Mouse (Mus musculus) CH12.LX (cell line): Measurements from ENCODE around the gene Dpp4. TPM values are rescaled to one million over a fixed set of nuclear protein-coding genes. Genes with fewer than 3 reads are reported as not detected.

Experiments used
- DNase-seq: peaks from one replicate; pipeline ENCODE4 v3.0.0-alpha.2; 2013; ENCODE audit errors: extremely low read depth
- H3K27ac ChIP-seq: 2 replicates; pipeline ENCODE4 v1.5.1; 2012; ENCODE audit warnings: low read depth, mild to moderate bottlenecking, control low read depth, moderate library complexity; ENCODE audit not compliant: insufficient read depth
- H3K27me3 ChIP-seq: replicated peaks from 2 replicates; pipeline ENCODE3; 2012; ENCODE audit warnings: inconsistent platforms
- H3K36me3 ChIP-seq, 2 experiments: replicated peaks in 1 of 2; 2 replicates each; pipeline versions ENCODE3 to v1.6.1; 2012; ENCODE audit warnings: inconsistent platforms in 1 of 2, low read length in 1 of 2, mild to moderate bottlenecking in 1 of 2, mixed read lengths in 1 of 2, moderate library complexity in 1 of 2; ENCODE audit not compliant: control insufficient read depth in 1 of 2, insufficient read depth in 1 of 2
- H3K4me1 ChIP-seq, 2 experiments: 2 replicates each; pipeline ENCODE4 v1.6.1; 2012; ENCODE audit warnings: inconsistent platforms in 1 of 2, moderate library complexity in 1 of 2; ENCODE audit not compliant: insufficient read depth in 2 of 2, control insufficient read depth in 1 of 2
- H3K4me2 ChIP-seq: 2 replicates; pipeline ENCODE4 v1.6.1; 2012; ENCODE audit warnings: low read depth, mild to moderate bottlenecking, control low read depth; ENCODE audit not compliant: poor library complexity, insufficient read depth, severe bottlenecking
- H3K4me3 ChIP-seq, 3 experiments: fragments of 150-350 bp in 1 of 3; sonication (generic) in 1 of 3; replicated peaks in 1 of 3; 2 replicates each; pipeline versions ENCODE3 to v1.5.1; 2011 to 2012; ENCODE audit warnings: low read depth in 2 of 3, low read length in 2 of 3, mild to moderate bottlenecking in 2 of 3, moderate library complexity in 2 of 3, control low read depth in 1 of 3, improper control_type of control experiment in 1 of 3, inconsistent platforms in 1 of 3, mixed read lengths in 1 of 3; ENCODE audit not compliant: poor library complexity in 1 of 3
- H3K79me2 ChIP-seq: replicated peaks from 2 replicates; pipeline ENCODE4 v1.6.1; 2012; ENCODE audit warnings: mild to moderate bottlenecking, moderate library complexity; ENCODE audit not compliant: control insufficient read depth, poor library complexity, insufficient read depth, severe bottlenecking; ENCODE audit errors: extremely low read depth
- H3K9ac ChIP-seq: 2 replicates; pipeline ENCODE4 v1.6.1; 2012; ENCODE audit warnings: low read depth, mild to moderate bottlenecking, control low read depth, moderate library complexity; ENCODE audit not compliant: insufficient read depth
- H3K9me3 ChIP-seq: replicated peaks from 2 replicates; pipeline ENCODE3; 2012; ENCODE audit warnings: low read length, inconsistent platforms, mixed read lengths
- BHLHE40 ChIP-seq: IDR thresholded peaks from 2 replicates; pipeline ENCODE4 v1.6.1; 2011; ENCODE audit warnings: mild to moderate bottlenecking, low read depth, low read length, improper control_type of control experiment
- CHD1 ChIP-seq: IDR thresholded peaks from 2 replicates; pipeline ENCODE4 v1.6.1; 2012; ENCODE audit warnings: low read depth, low read length, improper control_type of control experiment, inconsistent platforms
- EP300 ChIP-seq: IDR thresholded peaks from 2 replicates; pipeline ENCODE4 v1.6.1; 2011; ENCODE audit warnings: low read length, improper control_type of control experiment
- ETS1 ChIP-seq: conservative IDR thresholded peaks from 2 replicates; pipeline ENCODE4 v1.6.1; 2012; ENCODE audit warnings: low read depth, mild to moderate bottlenecking, inconsistent platforms, low read length, improper control_type of control experiment, moderate library complexity
- GABPA ChIP-seq: IDR thresholded peaks from 2 replicates; pipeline ENCODE4 v1.6.1; 2012; ENCODE audit warnings: low read depth, low read length, improper control_type of control experiment, inconsistent platforms; ENCODE audit not compliant: insufficient replicate concordance
- JUND ChIP-seq: conservative IDR thresholded peaks from 2 replicates; pipeline ENCODE4 v1.6.1; 2011; ENCODE audit warnings: low read depth, low read length, improper control_type of control experiment
- MAFK ChIP-seq: IDR thresholded peaks from 2 replicates; pipeline ENCODE4 v1.6.1; 2011; ENCODE audit warnings: low read length, improper control_type of control experiment; ENCODE audit not compliant: insufficient replicate concordance
- MYC ChIP-seq: IDR thresholded peaks from 2 replicates; pipeline ENCODE4 v1.6.1; 2011; ENCODE audit warnings: low read depth, mild to moderate bottlenecking, improper control_type of control experiment, low read length
- NELFE ChIP-seq: IDR thresholded peaks from 2 replicates; pipeline ENCODE4 v1.6.1; 2011; ENCODE audit warnings: low read depth, low read length, improper control_type of control experiment
- RAD21 ChIP-seq: IDR thresholded peaks from 2 replicates; pipeline ENCODE4 v1.6.1; 2011; ENCODE audit warnings: low read depth, mild to moderate bottlenecking, low read length, improper control_type of control experiment, moderate library complexity
- SMC3 ChIP-seq: IDR thresholded peaks from 2 replicates; pipeline ENCODE4 v1.6.1; 2011; ENCODE audit warnings: low read depth, low read length, improper control_type of control experiment
- TCF12 ChIP-seq: IDR thresholded peaks from 2 replicates; pipeline ENCODE4 v1.6.1; 2014; ENCODE audit warnings: low read depth, mild to moderate bottlenecking, inconsistent platforms, low read length, improper control_type of control experiment
- UBTF ChIP-seq: IDR thresholded peaks from 2 replicates; pipeline ENCODE4 v1.6.1; 2012; ENCODE audit warnings: low read depth, mild to moderate bottlenecking, inconsistent platforms, low read length, improper control_type of control experiment, moderate library complexity
- USF1 ChIP-seq: IDR thresholded peaks from 2 replicates; pipeline ENCODE4 v1.6.1; 2014; ENCODE audit warnings: low read depth, mild to moderate bottlenecking, inconsistent platforms, low read length, improper control_type of control experiment
- USF2 ChIP-seq: conservative IDR thresholded peaks from 2 replicates; pipeline ENCODE4 v1.6.1; 2011; ENCODE audit warnings: low read depth, low read length, improper control_type of control experiment
- ZKSCAN1 ChIP-seq: IDR thresholded peaks from 2 replicates; pipeline ENCODE4 v1.6.1; 2012; ENCODE audit warnings: low read depth, inconsistent platforms, low read length, improper control_type of control experiment, borderline replicate concordance
- dilution Hi-C: fragments of 300-500 bp; cut with MboI; formaldehyde crosslinking; loops from 2 replicates; pipeline ENCODE4 v1.14.3; 2020; ENCODE audit warnings: low sequenced_read_pairs; ENCODE audit not compliant: extremely low pct_unique_long_range_greater_than_20kb, extremely low pct_ligation_motif_present
- in situ Hi-C: fragments of 300-500 bp; cut with MboI; formaldehyde crosslinking; loops from 3 replicates; pipeline ENCODE4 v1.14.3; 2019; ENCODE audit warnings: low sequenced_read_pairs, low pct_ligation_motif_present, low pct_unique_long_range_greater_than_20kb, mixed read lengths
- polyA plus RNA-seq: library from polyadenylated mRNA; unstranded; fragments of >175 nt; gene quantifications from 2 replicates; pipeline ENCODE4 v1.2.1, GENCODE M21; 2012; ENCODE audit warnings: low read depth; ENCODE audit not compliant: insufficient read length
- total RNA-seq, 2 experiments: library from RNA; depleted of rRNA; stranded (reverse); fragments of 300-350 nt in 1 of 2; fragments of >200 nt in 1 of 2; gene quantifications; 2 replicates each; pipeline ENCODE4 v1.2.3; 2012 to 2014

The Dpp4 gene
- total and polyA plus RNA-seq, 3 experiments = 0.04 to 3.6 (median 0.29) TPM

DNA sequence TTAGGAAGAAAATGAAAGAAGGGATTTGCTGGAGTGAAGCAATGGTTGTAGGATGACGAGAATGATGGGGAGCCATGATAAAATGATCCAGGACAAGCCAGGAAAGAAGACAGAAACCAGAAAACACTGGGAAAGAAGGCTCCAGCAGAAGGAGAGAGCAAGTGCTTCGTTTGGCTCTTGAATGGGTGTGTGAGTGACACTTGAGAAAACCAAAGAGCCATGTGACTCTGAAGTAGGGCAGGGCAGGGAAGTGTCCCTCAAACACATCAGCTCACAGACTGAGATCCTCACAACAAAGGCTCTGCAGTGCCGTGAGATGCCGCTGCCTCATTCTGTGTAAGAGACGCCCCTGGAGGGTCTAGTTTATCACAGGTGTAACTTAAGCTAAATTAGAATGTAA lies 29.6 kb downstream of the Dpp4 start:
- Histone ChIP-seq H3K4me1 (0 out of 4 replicates have a peak, but pooled peaks cover 0 to 3% of the 10 kb centered on the region in 2 experiments), H3K27me3 (no peaks in the 10 kb centered on the region), H3K4me3 (no peak overlapping the region), H3K79me2 (no peaks in the 10 kb centered on the region)
- in situ Hi-C loops = no loop called here
- TF ChIP-seq TCF12 (no peak), RAD21 (no peak), USF1 (no peak), NELFE (no peak), USF2 (no peak), JUND (no peak), SMC3 (no peak)
- TF ChIP-seq, all 38 proteins: peak for 0
- no peak for DNase-seq
- H3K36me3 ChIP-seq = no peaks in the 10 kb centered on the region
- no peaks in the 10 kb centered on the region for H3K9me3 ChIP-seq
- no peak overlapping the region for H3K27ac ChIP-seq
- no peak overlapping the region for H3K4me2 ChIP-seq
- dilution Hi-C loops = no loop called here
- no peak overlapping the region for H3K9ac ChIP-seq

DNA sequence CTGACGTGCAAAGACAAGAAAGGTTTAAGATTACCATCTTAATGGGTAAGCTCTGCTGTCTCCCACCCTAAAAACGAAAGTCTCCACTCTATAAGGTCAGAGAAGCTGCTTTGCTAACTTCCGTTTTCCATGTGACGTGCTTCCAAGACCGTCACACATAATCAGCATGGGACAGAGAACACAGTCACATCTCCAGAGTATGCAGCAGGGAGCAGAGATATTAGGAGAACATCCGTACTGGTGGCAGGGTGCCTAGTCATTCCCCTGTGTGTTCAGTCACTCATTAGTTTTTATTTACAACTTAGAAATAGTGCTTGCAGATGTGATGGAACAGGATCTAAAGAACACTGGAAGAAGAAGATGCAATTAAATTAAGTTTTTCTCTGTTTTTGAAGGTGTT lies 30.3 kb downstream of the Dpp4 start:
- dilution Hi-C loops (no loop called here), in situ Hi-C loops (no loop called here)
- DNase-seq = no peak
- H3K4me2 ChIP-seq = no peak overlapping the region
- H3K4me1 ChIP-seq = 0 out of 4 replicates have a peak, but pooled peaks cover 0 to 3% of the 10 kb centered on the region in 2 experiments
- H3K36me3 ChIP-seq = no peaks in the 10 kb centered on the region
- no peak overlapping the region; the same call in 1 of the 2 replicates for H3K9ac ChIP-seq
- no peaks in the 10 kb centered on the region for H3K9me3 ChIP-seq
- H3K4me3 ChIP-seq = peak overlapping the region in 1 of 3 experiments; percentile 24
- H3K79me2 ChIP-seq = no peaks in the 10 kb centered on the region
- TF ChIP-seq ETS1 (no peak), TCF12 (no peak), ZKSCAN1 (no peak), NELFE (no peak), MYC (no peak), UBTF (no peak), CHD1 (no peak), GABPA (no peak)
- H3K27me3 ChIP-seq = no peaks in the 10 kb centered on the region
- H3K27ac ChIP-seq = no peak overlapping the region

DNA sequence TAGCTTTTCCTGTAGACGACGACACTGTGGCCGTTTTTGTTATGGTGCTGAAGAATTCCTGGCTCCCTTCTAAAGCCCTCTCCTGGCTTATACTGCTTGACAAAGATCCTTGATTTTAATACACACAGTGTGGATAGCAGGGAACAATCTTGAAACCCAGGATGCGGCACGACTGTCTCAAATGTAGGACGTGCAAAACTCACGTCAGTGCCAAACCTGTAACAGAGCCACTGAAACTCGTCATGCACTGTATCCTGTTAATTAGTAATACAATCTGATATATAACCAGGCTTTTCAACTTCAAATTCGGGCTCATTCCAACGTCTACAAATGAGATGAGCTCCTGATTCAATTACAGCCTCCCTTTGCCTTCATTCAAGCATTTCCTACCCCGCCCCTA lies 38.3 kb downstream of the Dpp4 start:
- dilution Hi-C loops = no loop called here

More for the DNA sequence above, 38.3 kb downstream of the Dpp4 start:
- DNase-seq = no peak
- in situ Hi-C loops = no loop called here
- Histone ChIP-seq H3K4me3 (no peak overlapping the region), H3K27me3 (no peaks in the 10 kb centered on the region), H3K27ac (no peak overlapping the region), H3K9me3 (no peaks in the 10 kb centered on the region), H3K4me1 (peaks cover 0 to 3% of the 10 kb centered on the region in 2 experiments; a peak in 1 of 4 replicates), H3K79me2 (no peaks in the 10 kb centered on the region), H3K4me2 (no peak overlapping the region), H3K9ac (no peak overlapping the region), H3K36me3 (no peaks in the 10 kb centered on the region)
- TF ChIP-seq BHLHE40 = no peak
- TF ChIP-seq USF2 = no peak
- no peak for TF ChIP-seq MAFK
- no peak for TF ChIP-seq EP300
- no peak for TF ChIP-seq MYC
- no peak for TF ChIP-seq UBTF
- no peak for TF ChIP-seq NELFE
